Mouse (Mus musculus): ENCODE data around the gene Pglyrp1. TPM values are rescaled to one million over a fixed set of nuclear protein-coding genes. Genes with fewer than 3 reads are reported as not detected.

Gene Pglyrp1
- polyA plus RNA-seq, 1 experiment: not detected

- no peak overlapping the region for H3K4me3 ChIP-seq
These were observed 38.8 kb upstream of the Pglyrp1 start for GRCm38 (mm10) chr7:18832298-18832697.

GRCm38 (mm10) chr7:18839865-18840264 is 31.3 kb upstream of the Pglyrp1 start, which contains the start of gene Mill2:
Gene Mill2 (plus strand): TSS chr7:18839966.
- peak within 1 kb of the TSS; percentile 65 for H3K4me2 ChIP-seq (ENCODE audit: low read depth)
- peak within 1 kb of the TSS; percentile 20 for H3K4me3 ChIP-seq
- no peak within 1 kb of the TSS for H3ac ChIP-seq (ENCODE audit: control insufficient read depth, insufficient read length)
- no peaks in the 10 kb centered on the region for H3K79me2 ChIP-seq (ENCODE audit: control insufficient read depth, insufficient read depth)
- H3K36me3 ChIP-seq (ENCODE audit: control insufficient read depth, insufficient read depth): no peaks in the 10 kb centered on the region
- TF ChIP-seq USF1 (IDR thresholded peaks at IDR 0.05; ENCODE audit: low read depth) (no peak), POLR2A (IDR thresholded peaks at IDR 0.05; ENCODE audit: insufficient read length, low read depth) (no peak), SRF (IDR thresholded peaks at IDR 0.05; ENCODE audit: control insufficient read depth, insufficient read length, low read depth) (no peak), MYOG (IDR thresholded peaks at IDR 0.05; ENCODE audit: control insufficient read depth in 1 of 3, insufficient read depth in 1 of 3, insufficient read length in 2 of 3, low read depth in 2 of 3) (no peak), MAX (IDR thresholded peaks at IDR 0.05; ENCODE audit: low read depth) (no peak), TCF12 (IDR thresholded peaks at IDR 0.05; ENCODE audit: insufficient read depth, poor library complexity, severe bottlenecking) (no peak), E2F4 (IDR thresholded peaks at IDR 0.05; ENCODE audit: insufficient read depth) (no peak), REST (IDR thresholded peaks at IDR 0.05; ENCODE audit: insufficient read depth, insufficient read length) (no peak), TCF3 (IDR thresholded peaks at IDR 0.05; ENCODE audit: insufficient read length, low read depth) (no peak)
- no peaks in the 10 kb centered on the region for H3K27me3 ChIP-seq (ENCODE audit: control insufficient read depth, insufficient read depth, insufficient read length)

More at GRCm38 (mm10) chr7:18832298-18832697, 38.8 kb upstream of the Pglyrp1 start:
- Histone ChIP-seq H3K36me3 (ENCODE audit: control insufficient read depth, insufficient read depth) (no peaks in the 10 kb centered on the region), H3K4me2 (ENCODE audit: low read depth) (no peak overlapping the region), H3K79me2 (ENCODE audit: control insufficient read depth, insufficient read depth) (no peaks in the 10 kb centered on the region), H3ac (ENCODE audit: control insufficient read depth, insufficient read length) (no peak overlapping the region), H3K27me3 (ENCODE audit: control insufficient read depth, insufficient read depth, insufficient read length) (no peaks in the 10 kb centered on the region)
- TF ChIP-seq POLR2A (IDR thresholded peaks at IDR 0.05; ENCODE audit: insufficient read length, low read depth): no peak
- TF ChIP-seq REST (IDR thresholded peaks at IDR 0.05; ENCODE audit: insufficient read depth, insufficient read length): no peak
- TF ChIP-seq CEBPB (IDR thresholded peaks at IDR 0.05; ENCODE audit: insufficient read depth, poor library complexity, severe bottlenecking): no peak
- no peak for TF ChIP-seq E2F4 (IDR thresholded peaks at IDR 0.05; ENCODE audit: insufficient read depth)
- TF ChIP-seq TCF12 (IDR thresholded peaks at IDR 0.05; ENCODE audit: insufficient read depth, poor library complexity, severe bottlenecking): no peak
- no peak for TF ChIP-seq TCF3 (IDR thresholded peaks at IDR 0.05; ENCODE audit: insufficient read length, low read depth)
- TF ChIP-seq MYOG (IDR thresholded peaks at IDR 0.05; ENCODE audit: control insufficient read depth in 1 of 3, insufficient read depth in 1 of 3, insufficient read length in 2 of 3, low read depth in 2 of 3): no peak
- TF ChIP-seq USF1 (IDR thresholded peaks at IDR 0.05; ENCODE audit: low read depth): no peak
- TF ChIP-seq SRF (IDR thresholded peaks at IDR 0.05; ENCODE audit: control insufficient read depth, insufficient read length, low read depth): no peak
- no peak for TF ChIP-seq POLR2AphosphoS2 (IDR thresholded peaks at IDR 0.05; ENCODE audit: insufficient read length, low read depth)
- TF ChIP-seq MYOD1 (IDR thresholded peaks at IDR 0.05; ENCODE audit: control insufficient read depth in 1 of 3, insufficient read length in 2 of 3, low read depth in 2 of 3): no peak
- TF ChIP-seq MAX (IDR thresholded peaks at IDR 0.05; ENCODE audit: low read depth): no peak

GRCm38 (mm10) chr7:18840386-18841173 is 30.6 kb upstream of the Pglyrp1 start:
- Histone ChIP-seq H3K36me3 (ENCODE audit: control insufficient read depth, insufficient read depth) (no peaks in the 10 kb centered on the region), H3K79me2 (ENCODE audit: control insufficient read depth, insufficient read depth) (no peaks in the 10 kb centered on the region), H3K27me3 (ENCODE audit: control insufficient read depth, insufficient read depth, insufficient read length) (no peaks in the 10 kb centered on the region), H3K4me2 (ENCODE audit: low read depth) (peak overlapping the region; percentile 65), H3K4me3 (peak overlapping the region; percentile 20), H3ac (ENCODE audit: control insufficient read depth, insufficient read length) (no peak overlapping the region)
- no peak for TF ChIP-seq MYOG (IDR thresholded peaks at IDR 0.05; ENCODE audit: control insufficient read depth in 1 of 3, insufficient read depth in 1 of 3, insufficient read length in 2 of 3, low read depth in 2 of 3)

GRCm38 (mm10) chr7:18841174-18841567 is 30.0 kb upstream of the Pglyrp1 start:
- Histone ChIP-seq H3K27me3 (ENCODE audit: control insufficient read depth, insufficient read depth, insufficient read length) (no peaks in the 10 kb centered on the region), H3K79me2 (ENCODE audit: control insufficient read depth, insufficient read depth) (no peaks in the 10 kb centered on the region), H3K4me3 (peak overlapping the region; percentile 20), H3K4me2 (ENCODE audit: low read depth) (peak overlapping the region; percentile 65), H3ac (ENCODE audit: control insufficient read depth, insufficient read length) (no peak overlapping the region), H3K36me3 (ENCODE audit: control insufficient read depth, insufficient read depth) (no peaks in the 10 kb centered on the region)
- no peak for TF ChIP-seq TCF3 (IDR thresholded peaks at IDR 0.05; ENCODE audit: insufficient read length, low read depth)
- TF ChIP-seq MYOD1 (IDR thresholded peaks at IDR 0.05; ENCODE audit: control insufficient read depth in 1 of 3, insufficient read length in 2 of 3, low read depth in 2 of 3): no peak

GRCm38 (mm10) chr7:18844811-18845210 is 26.3 kb upstream of the Pglyrp1 start:
- Histone ChIP-seq H3K27me3 (ENCODE audit: control insufficient read depth, insufficient read depth, insufficient read length) (no peaks in the 10 kb centered on the region), H3K79me2 (ENCODE audit: control insufficient read depth, insufficient read depth) (no peaks in the 10 kb centered on the region), H3K4me2 (ENCODE audit: low read depth) (no peak overlapping the region), H3ac (ENCODE audit: control insufficient read depth, insufficient read length) (no peak overlapping the region), H3K36me3 (ENCODE audit: control insufficient read depth, insufficient read depth) (no peaks in the 10 kb centered on the region), H3K4me3 (no peak overlapping the region)
- TF ChIP-seq MAX (IDR thresholded peaks at IDR 0.05; ENCODE audit: low read depth): no peak
- no peak for TF ChIP-seq E2F4 (IDR thresholded peaks at IDR 0.05; ENCODE audit: insufficient read depth)
- no peak for TF ChIP-seq MYOG (IDR thresholded peaks at IDR 0.05; ENCODE audit: control insufficient read depth in 1 of 3, insufficient read depth in 1 of 3, insufficient read length in 2 of 3, low read depth in 2 of 3)
- TF ChIP-seq TCF3 (IDR thresholded peaks at IDR 0.05; ENCODE audit: insufficient read length, low read depth): no peak
- TF ChIP-seq TCF12 (IDR thresholded peaks at IDR 0.05; ENCODE audit: insufficient read depth, poor library complexity, severe bottlenecking): no peak
- TF ChIP-seq REST (IDR thresholded peaks at IDR 0.05; ENCODE audit: insufficient read depth, insufficient read length): no peak
- no peak for TF ChIP-seq POLR2A (IDR thresholded peaks at IDR 0.05; ENCODE audit: insufficient read length, low read depth)
- no peak for TF ChIP-seq POLR2AphosphoS2 (IDR thresholded peaks at IDR 0.05; ENCODE audit: insufficient read length, low read depth)
- TF ChIP-seq CEBPB (IDR thresholded peaks at IDR 0.05; ENCODE audit: insufficient read depth, poor library complexity, severe bottlenecking): no peak
- no peak for TF ChIP-seq SRF (IDR thresholded peaks at IDR 0.05; ENCODE audit: control insufficient read depth, insufficient read length, low read depth)
- no peak for TF ChIP-seq USF1 (IDR thresholded peaks at IDR 0.05; ENCODE audit: low read depth)
- no peak for TF ChIP-seq MYOD1 (IDR thresholded peaks at IDR 0.05; ENCODE audit: control insufficient read depth in 1 of 3, insufficient read length in 2 of 3, low read depth in 2 of 3)

All from myocyte (in vitro differentiated cells).